Mouse (Mus musculus) left cerebral cortex, postnatal 36 days (tissue): ENCODE data around the gene Sorbs1. TPM values are rescaled to one million over a fixed set of nuclear protein-coding genes. Genes with fewer than 3 reads are reported as not detected.

Experiments
- DNase-seq, 2 experiments: peaks; one replicate each; pipeline ENCODE4 v3.0.0; 2021 to 2022; ENCODE audit warnings: low spot score in 2 of 2, mixed read lengths in 1 of 2
- intact Hi-C: fragments of 180-260 bp; cut with DNase I; formaldehyde crosslinking; loops from one replicate; pipeline ENCODE4 v1.15.1; 2025
- total RNA-seq, 2 experiments: library from RNA; stranded (reverse); gene quantifications; 2 replicates each; pipeline ENCODE4 v1.2.3; 2021

Gene Sorbs1
- total RNA-seq, 2 experiments from 2014 or later = 111 to 167 TPM

DNA sequence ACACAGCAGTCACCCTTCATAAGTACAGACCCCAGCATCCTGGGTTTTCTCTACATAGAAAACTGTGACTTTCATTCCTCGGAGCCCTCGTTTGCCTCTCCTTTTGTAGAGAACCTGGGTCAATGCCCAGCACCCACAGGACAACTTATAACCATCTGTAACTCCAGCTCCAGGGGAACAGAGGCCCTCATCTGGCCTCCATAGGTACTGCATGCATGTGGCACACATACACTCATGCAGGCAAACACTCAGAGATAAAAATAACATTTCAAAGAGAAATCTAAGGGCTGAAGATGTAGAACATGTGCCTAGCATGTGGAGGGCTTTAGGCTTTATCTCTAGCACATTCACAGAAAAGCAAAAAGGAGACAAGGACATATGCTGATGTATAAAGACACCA lies 61.4 kb downstream of the Sorbs1 start:
- intact Hi-C loops = no loop called here
- DNase-seq = no peak

DNA sequence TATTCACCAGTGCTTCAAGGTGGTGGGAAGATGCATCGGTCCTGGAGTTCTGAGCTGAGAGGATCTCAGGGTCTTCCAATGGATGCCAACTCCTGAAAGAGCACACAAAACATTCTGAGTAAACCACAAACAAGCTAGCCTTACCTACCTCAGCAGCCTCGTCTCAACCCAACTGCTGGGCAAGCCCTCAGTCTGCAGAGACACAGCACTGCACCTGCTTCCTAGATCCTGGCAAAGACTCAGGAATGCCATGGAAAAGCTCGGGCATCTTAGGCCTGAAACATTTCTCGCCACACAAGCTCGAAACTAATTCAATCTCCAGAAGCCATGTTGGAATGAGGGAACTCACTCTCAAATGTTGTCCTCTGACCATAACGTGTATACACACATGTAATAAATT lies 62.3 kb downstream of the Sorbs1 start:
- intact Hi-C loops = no loop called here
- DNase-seq = no peak

DNA sequence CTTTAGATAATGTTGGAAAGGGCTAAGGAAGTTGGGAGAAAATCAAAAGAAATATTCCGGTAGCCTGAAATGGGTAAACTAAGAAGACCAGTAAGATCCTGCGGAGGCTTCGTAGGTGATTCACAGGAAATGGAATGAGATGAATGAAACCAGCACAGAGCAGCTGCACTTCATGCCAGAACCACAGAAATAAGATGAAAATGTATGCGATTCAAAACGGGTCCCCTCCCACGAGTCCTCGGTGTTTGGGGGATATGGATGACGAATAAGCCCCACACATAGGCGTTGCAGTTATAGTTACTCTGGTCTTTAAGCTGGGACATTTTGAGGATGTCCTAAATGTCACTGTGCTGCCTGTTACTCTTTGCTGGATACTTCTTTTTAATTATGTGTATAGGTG lies 67.1 kb downstream of the Sorbs1 start:
- intact Hi-C loops = no loop called here
- DNase-seq = peak in 1 of 2 experiments; percentile 28

DNA sequence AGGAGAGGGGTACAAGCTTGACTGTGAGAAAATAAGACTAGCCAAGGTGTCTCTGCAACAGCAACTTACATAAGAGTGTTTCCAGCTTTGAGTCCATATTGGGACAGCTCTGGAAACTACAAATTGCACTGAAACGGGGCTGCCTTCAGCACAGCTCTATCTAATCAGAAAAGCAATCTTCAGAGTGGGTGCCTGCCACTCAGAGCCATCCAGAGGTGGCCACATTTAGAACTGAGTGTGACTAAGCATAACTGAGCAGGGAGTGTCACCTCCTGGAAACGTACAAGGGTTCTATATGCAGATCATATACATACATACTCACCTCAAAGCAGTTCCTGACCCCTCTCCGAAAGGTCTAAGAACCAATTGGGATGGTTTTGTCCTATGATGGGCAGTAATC lies 71.2 kb downstream of the Sorbs1 start:
- no peak for DNase-seq
- intact Hi-C loops = no loop called here

DNA sequence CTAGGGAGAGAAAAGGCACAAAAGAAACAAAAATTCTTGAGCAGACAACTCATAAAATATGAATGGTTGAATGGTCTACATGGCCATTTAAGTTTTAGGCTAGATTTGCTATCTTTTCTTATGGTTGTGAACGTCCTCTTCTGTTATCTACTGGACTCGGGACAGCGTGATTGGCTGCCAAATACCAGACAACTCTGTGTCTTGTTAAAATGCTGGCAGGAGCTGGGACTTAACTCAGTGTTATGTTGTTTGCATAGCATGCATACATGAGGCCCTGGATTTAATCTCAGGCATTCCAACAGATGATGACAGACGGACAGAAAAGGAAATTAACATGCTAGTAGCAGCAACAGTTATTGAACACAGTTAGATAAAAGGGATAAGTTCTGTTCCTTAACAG lies 72.6 kb downstream of the Sorbs1 start:
- no peak for DNase-seq
- intact Hi-C loops = no loop called here

DNA sequence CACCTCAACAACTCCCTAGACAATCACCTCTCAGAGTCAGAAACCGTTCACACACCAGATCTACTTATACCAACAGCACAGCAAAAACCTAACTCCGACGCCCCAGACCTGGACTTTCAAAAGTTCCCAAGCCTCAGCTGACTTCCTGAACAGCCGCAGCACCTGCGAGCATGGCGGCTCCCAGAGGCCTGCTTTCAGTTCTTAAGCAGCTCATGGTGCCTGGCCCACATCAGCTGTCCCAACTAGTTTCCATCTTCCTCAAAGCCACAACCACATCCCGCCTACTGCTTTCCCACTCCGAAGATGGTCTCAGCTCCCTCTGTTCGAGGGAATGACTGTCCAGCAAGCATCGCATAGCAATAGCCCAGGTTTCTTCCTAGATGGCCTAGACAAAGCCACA lies 74.7 kb downstream of the Sorbs1 start:
- DNase-seq = no peak
- intact Hi-C loops = no loop called here

DNA sequence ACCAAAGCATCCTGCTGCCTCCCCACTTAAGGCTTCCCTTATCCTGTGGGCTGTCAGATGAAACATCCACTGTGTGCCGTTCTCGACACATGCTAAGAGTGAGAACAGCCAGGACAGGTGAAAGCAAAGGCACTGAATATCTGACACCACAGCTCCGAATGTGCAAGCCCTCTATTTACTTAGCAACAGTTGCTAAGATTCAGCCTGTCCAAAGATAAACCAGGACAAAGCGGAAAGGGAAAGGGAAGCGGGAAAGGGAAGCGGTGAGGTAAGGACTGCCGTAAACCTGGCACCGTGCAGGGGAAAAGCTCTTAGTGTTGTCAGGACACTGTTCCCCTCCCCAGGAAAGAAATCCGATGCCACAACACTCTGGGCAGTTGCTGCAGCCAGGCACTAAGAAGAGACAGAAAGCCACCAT lies 75.9 kb downstream of the Sorbs1 start:
- intact Hi-C loops = no loop called here

DNA sequence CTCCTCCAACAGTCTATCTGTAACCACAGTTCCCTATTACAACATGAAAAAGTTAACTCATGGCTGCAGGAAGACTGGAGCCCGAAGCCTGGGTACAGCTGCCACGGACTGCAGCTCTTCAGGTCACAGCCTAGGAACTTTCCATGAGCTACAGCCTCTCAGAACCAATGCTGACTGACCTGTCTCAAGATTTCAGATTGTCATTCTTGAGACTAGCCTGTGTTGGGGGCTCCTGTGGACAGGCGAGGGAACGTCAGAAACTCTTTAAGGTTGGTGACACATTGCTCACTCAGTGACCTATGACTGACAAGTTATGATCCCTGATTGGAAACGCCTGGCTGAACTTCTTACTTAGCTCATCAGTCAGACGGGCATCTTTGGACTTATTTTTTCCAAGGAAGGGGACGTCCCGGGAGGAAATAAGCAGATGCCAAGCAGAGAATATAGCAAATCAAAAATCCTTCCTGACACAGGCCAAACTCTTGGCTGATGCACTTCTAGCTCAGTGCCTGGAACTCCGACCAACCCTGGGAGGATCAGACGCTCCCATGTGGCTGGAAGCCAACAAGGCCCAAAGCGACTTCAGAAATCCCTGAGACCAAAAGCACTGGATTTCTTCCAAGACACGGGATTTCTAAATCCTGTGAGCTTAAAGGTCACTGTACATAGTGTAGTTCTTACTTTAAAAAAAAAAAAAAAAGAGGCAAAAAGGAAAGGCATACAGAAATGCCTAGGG lies 76.9 kb downstream of the Sorbs1 start:
- no peak for DNase-seq
- intact Hi-C loops = no loop called here

More for the DNA sequence above, 75.9 kb downstream of the Sorbs1 start:
- no peak for DNase-seq

DNA sequence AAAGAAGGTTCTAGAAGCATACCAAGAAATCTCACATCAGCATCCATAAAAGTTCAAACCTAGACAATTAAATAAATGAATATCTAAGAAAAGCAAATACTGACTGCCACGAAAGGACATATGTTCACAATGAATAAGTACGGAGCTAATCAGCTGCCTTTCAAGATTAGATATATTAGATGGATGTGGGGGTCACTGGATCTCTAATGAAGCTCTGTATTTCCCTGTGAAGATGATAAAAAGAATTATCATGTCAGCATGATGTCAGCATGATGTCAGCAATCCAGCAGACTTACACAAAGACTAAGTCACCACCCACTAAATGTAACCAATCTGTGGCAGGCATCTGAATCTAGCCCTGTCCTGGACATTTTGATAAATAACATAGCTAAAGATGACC lies 77.8 kb downstream of the Sorbs1 start:
- no peak for DNase-seq
- intact Hi-C loops = no loop called here

DNA sequence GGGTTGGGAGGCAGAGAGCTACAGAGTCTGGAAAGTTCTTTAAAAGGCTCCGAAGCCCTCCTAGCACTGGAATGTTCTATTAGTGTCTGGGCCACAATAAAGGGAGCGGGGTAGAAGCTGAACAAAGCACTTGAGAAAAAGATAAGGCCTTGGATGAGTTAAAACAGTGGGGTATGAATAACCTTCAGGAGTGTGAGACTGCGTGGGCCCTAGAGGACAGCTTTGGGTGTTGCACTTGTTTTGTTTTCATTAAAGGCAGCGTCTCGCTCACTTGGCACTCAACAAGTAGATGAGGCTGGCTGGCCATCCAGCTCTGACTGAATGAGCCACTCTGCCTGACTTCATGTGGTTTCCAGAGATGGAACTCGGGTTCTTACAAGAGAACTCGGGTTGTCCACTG lies 78.5 kb downstream of the Sorbs1 start:
- DNase-seq = no peak
- intact Hi-C loops = no loop called here

DNA sequence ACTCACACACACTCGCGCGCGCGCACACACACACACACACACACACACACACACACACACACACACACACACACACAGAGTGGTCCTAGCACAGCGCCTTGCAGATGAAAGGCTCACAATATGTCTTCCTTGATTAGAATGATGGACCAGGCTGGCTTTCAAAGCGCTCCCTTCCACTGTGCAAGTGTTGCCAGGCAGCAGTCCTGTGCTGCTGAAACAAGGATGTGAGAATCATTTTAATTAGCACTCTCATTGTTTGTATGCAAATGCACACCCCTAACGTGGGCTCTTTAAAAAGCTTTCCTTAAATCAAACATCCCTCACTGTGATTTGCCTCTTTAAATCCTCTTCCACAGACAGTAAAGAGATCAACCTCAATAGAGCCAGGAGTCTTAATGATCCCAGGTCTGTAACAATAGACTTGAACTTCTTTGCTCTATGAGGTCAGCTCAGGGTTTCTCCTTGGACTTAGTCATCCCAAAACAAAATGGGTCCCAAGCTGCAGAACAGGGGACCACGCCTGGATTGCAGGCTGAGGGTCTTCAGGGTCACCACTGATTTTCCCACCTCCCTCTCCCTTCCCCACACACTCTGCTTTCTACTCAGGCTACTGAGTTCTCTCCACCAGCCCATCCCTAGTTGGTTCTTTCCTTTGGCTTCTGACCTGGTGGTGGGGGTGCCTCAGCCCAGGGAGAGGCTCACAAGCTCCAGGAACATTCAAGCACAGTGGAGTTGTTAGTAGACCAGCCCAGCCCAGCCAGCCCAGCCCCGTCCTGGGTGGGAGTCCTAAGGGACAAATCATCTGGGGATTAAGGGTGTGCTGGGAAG lies 79.3 kb downstream of the Sorbs1 start:
- intact Hi-C loops = loop anchor here (5.0 kb wide), 1 partner anchor 78 kb away; the partner anchor contains the start of gene Sorbs1
- DNase-seq = no peak

DNA sequence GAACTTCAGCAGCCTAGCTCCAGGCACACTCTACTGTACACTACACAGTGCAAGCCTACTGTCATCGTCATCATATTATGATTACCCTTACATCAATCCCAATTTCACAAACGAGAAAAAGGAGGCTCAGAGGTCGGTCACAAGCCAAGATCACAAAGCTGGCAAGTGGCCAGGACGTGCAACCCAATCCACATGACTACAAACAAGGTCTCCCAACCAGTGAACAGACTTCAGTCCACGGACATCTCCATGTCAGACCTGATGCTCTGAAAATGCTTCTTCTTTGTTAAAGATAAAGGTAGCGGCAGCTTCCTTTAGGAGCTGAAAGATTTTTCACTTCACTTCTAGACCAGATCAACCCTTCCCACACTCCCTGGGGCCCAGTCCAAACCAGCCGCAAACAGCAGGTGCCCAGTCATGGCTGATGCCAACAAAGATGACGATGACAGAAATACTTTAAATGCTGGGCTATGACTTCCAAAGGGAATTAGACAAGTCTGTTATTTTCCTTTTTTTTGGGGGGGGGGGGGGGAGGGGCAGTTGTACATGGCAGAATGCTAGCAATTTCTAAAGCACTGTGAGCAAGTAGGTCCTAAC lies 80.2 kb downstream of the Sorbs1 start:
- DNase-seq = no peak
- intact Hi-C loops = loop anchor here (5.0 kb wide), 1 partner anchor 79 kb away; the partner anchor contains the start of gene Sorbs1

DNA sequence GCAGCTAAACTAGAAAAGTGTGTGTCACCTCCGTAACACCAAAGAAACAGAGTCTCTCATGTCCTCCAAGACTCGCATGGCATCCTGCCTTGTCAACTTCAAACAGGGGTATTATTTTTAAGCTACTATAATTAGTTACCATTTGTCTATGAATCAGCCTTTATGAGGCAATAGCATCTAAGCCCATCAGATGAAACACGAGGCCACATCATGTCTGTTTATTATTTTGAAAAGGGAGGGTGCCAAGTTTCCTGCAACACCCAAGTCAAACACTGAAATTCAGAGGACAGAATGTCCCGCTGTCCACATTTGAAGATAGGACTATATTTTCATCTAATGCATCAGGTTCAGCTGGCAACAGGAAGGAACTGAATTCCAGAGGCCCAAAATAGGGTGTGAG lies 81.6 kb downstream of the Sorbs1 start:
- DNase-seq = no peak
- intact Hi-C loops = loop anchor here (5.0 kb wide), 1 partner anchor 80 kb away; the partner anchor contains the start of gene Sorbs1

DNA sequence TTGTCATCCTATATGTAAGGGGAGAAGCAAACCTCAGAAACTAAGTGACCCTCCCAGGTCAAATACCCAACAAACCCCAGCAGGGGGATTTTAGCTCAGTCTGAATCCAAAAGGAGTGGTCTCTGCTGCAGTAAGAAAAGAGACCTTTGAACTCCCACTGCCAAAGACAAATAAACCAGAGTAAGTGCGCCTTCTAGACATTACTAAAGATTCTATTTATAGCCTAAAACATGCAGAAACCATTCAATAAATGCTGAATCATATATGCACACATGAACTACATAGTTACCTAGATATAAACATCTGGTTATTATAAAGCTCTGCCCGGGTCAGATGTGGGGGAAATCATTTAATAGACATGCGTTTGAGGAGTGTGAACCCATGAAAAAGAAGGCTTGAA lies 84.0 kb downstream of the Sorbs1 start:
- intact Hi-C loops = no loop called here
- no peak for DNase-seq

DNA sequence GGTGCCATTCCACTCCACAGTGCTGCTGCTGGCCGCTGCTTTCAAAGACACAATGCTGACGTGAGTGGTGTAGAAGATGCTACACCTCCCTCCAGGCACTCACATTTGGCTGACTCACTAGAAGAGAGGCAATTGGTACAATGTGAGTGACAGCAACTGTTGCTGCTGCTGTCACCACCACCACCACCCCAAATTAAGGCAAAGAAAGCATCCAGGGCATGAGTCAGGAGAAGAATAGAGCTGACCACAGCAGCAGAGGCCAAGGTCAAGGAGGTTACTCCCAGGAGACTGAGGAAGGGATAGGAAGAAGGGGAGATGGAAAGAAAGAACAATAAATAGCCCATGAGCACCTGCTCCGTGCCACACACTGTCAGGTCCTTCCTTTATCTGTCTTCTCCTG lies 84.4 kb downstream of the Sorbs1 start:
- no peak for DNase-seq
- intact Hi-C loops = no loop called here

DNA sequence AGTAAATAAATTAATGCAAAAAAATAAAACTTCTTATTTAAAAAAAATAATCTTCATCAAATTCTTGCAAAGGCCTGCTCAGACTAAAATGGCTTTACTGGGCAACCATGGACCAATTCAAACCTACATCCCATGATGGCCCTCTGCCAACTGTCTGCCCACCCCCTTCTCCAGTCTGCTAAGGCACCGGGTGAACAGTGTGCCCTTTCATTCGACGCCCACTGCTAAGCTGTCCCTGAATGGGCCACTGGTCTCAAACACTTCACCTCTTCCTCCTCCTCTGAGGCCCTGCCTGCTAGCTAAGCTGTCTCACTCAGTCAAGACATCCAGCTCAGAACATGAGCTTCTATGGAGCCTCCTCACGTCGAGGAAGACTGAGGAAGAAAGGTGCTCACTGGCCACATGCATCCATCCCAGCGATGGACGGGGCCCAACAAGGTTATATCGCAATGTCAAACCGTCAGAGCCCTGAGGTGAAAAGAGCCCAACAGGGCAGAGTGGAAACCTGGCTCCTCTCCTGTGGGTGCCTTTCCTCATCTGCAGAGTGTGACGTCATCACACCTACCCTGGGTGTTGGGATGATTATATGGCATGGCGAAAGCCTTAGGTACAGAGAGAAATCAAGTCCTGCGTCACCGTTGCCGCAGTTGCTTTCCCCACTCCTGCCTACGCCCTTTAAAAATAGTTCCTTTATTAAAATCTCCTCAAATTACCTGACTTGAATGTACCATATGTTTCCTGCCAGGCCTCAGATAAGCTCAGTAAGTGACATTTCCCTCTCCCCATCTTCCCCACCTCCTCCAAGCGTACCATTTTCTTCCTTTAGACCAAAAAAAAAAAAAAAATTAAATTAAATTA lies 87.2 kb downstream of the Sorbs1 start:
- intact Hi-C loops = no loop called here
- no peak for DNase-seq

DNA sequence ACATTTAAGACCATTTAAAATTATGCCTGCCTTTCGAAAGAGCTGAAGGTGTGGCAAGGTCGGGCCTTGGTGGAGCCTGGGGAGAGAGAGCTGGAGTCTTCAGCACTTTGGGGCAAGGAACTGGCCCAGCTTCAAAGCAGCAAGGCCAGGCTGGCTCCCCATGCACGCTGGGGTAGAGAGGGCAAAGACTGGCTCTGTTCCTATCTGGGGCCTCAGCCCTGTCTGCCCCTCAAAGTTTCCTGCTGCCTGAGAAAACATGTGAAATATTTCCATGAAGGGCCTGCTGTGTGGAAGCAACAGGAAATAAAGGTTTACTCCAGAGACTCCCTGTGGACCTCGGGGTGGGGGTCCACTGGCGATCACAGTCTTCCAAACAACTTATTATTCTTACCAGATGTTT lies 88.3 kb downstream of the Sorbs1 start:
- no peak for DNase-seq
- intact Hi-C loops = no loop called here

DNA sequence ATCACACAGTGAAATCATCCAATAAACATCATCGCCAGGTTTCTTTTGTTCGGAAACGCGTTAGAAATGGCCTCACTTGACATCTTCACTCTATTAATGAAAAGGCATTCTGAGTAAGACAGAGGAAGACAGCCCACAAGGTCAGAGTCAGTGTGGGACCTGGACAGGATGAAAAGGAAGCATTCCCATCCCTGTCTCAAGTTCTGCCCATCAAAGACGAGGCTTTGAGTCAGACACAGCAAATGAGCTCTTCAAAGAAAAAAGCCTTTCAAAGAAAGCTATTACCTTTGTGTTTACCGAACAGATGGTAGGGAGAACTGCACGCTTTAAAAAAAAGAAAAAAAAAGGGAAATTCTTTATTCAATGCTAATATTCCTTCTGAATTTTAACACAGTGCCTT lies 92.5 kb downstream of the Sorbs1 start:
- intact Hi-C loops = no loop called here
- DNase-seq = no peak

DNA sequence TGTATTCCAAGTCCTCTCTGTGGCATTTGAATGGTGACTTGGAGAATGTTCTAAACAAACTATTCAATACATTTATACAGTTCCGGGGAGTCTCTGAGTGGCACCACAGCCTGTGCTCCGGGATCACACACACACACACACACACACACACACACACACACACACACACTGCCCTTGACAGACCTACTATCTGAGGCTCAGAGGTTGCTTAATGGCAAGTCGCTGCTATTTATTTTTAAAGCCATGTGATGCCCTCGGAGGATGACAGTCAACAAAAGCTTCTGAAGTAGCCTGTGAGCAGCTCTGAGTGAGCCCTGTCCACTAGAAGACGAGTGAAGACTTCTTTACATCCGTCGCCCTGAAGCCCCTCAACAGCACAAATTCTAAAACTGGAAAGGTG lies 94.3 kb downstream of the Sorbs1 start:
- no peak for DNase-seq
- intact Hi-C loops = no loop called here
